Comparison of ENCODE assay signal across 8 mouse cellular contexts in the genomic region with DNA sequence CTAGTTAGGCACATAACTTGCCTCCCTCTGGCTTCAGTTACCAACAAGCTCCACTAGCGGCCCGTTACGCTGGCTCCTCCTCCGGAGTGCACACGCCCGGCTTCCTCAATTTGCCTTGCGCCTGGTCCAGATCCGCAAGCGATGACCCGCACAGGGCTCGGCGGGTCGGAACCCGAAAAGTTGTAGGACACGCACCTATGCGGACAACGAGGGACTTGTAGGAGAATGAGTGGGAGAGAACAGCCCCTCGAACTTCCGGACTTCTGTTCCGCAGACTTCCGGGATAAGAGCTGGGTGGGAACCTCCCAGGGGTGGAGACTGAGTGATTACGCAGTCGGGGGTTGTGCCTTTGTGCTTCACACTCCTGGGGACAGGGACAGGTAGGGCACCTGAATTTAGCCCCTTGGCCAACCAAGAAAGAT. TPM values are rescaled to one million over a fixed set of nuclear protein-coding genes. Genes with fewer than 3 reads are reported as not detected.
DNase-seq lines count a peak whose midpoint lies in the region; ATAC-seq lines count a peak whose summit lies in the region.

A gene (minus strand): TSS at position 305 of the 422 bp plus-strand sequence.

- ATAC-seq in heart, embryonic 13.5 days (ENCODE audit: extremely low read depth, insufficient number of reproducible peaks, low FRiP score, low TSS enrichment), result peak; percentile 71
- peak; percentile 91 for ATAC-seq in liver, embryonic 12.5 days
- peak; percentile 90 for ATAC-seq in stomach, embryonic 14.5 days (ENCODE audit: insufficient number of reproducible peaks, insufficient read depth, low FRiP score, low read depth)

- peak within 1 kb of the TSS; percentile 89 for H3K4me2 ChIP-seq in heart, embryonic 13.5 days
- H3K4me2 ChIP-seq in liver, embryonic 12.5 days, result peak within 1 kb of the TSS; percentile 88
- peak within 1 kb of the TSS; percentile 75 for H3K4me2 ChIP-seq in stomach, embryonic 14.5 days (replicated peaks; ENCODE audit: low read depth, low read length)

- WGBS in heart, embryonic 13.5 days, result under 1% methylated on average over 23 of the region's 23 CpGs
- WGBS in liver, embryonic 12.5 days (ENCODE audit: insufficient replicate concordance), result 3% methylated on average over 23 of the region's 23 CpGs
- under 1% methylated on average over 23 of the region's 23 CpGs for WGBS in stomach, embryonic 14.5 days

- peak within 1 kb of the TSS; percentile 86 for H3K4me3 ChIP-seq in brown adipose tissue, adult 24 weeks (ENCODE audit: insufficient read depth, low read depth, low read length)
- H3K4me3 ChIP-seq in heart, embryonic 13.5 days, result peak within 1 kb of the TSS; percentile 72
- H3K4me3 ChIP-seq in liver, embryonic 12.5 days, result peak within 1 kb of the TSS; percentile 83
- peak within 1 kb of the TSS; percentile 67 for H3K4me3 ChIP-seq in stomach, embryonic 14.5 days (ENCODE audit: low read depth, low read length)

- peaks cover 34% of the 10 kb centered on the region for H3K36me3 ChIP-seq in heart, embryonic 13.5 days
- peaks cover 38% of the 10 kb centered on the region for H3K36me3 ChIP-seq in liver, embryonic 12.5 days
- peaks cover 21% of the 10 kb centered on the region for H3K36me3 ChIP-seq in stomach, embryonic 14.5 days (ENCODE audit: control insufficient read depth, insufficient read depth, low read length)

- peak within 1 kb of the TSS; percentile 89 for H3K27ac ChIP-seq in brown adipose tissue, adult 24 weeks (replicated peaks; ENCODE audit: low read depth, low read length)
- H3K27ac ChIP-seq in heart, embryonic 13.5 days (replicated peaks), result peak within 1 kb of the TSS; percentile 83
- H3K27ac ChIP-seq in liver, embryonic 12.5 days, result peak within 1 kb of the TSS; percentile 87
- peak within 1 kb of the TSS; percentile 72; the same call in 1 of the 2 replicates for H3K27ac ChIP-seq in stomach, embryonic 14.5 days (ENCODE audit: low read length)

- peak within 1 kb of the TSS; percentile 87 for H3K9ac ChIP-seq in heart, embryonic 13.5 days
- peak within 1 kb of the TSS; percentile 85 for H3K9ac ChIP-seq in liver, embryonic 12.5 days
- peak within 1 kb of the TSS; percentile 47 for H3K9ac ChIP-seq in stomach, embryonic 14.5 days (replicated peaks; ENCODE audit: low read depth, low read length)

- DNase-seq in CD8-positive naive resting alpha-beta T cell, adult 2 months (ENCODE audit: low read depth in 2 of 2, low spot score in 2 of 2), result peak; percentile 71 to 81
- DNase-seq in fibroblast of lung, adult 2 months (ENCODE audit: low read depth), result peak; percentile 65
- peak; percentile 84 for DNase-seq in kidney, postnatal 10 days
- DNase-seq in naive thymus-derived CD4-positive, alpha-beta T cell, adult 2 months (ENCODE audit: low read depth), result peak; percentile 93

- H3K9me3 ChIP-seq in heart, embryonic 13.5 days, result no peaks in the 10 kb centered on the region
- H3K9me3 ChIP-seq in liver, embryonic 12.5 days (replicated peaks), result no peaks in the 10 kb centered on the region
- H3K9me3 ChIP-seq in stomach, embryonic 14.5 days (ENCODE audit: control insufficient read depth, low read depth, low read length), result no peaks in the 10 kb centered on the region

- H3K27me3 ChIP-seq in heart, embryonic 13.5 days (replicated peaks), result no peaks in the 10 kb centered on the region
- H3K27me3 ChIP-seq in liver, embryonic 12.5 days (replicated peaks), result no peaks in the 10 kb centered on the region
- no peaks in the 10 kb centered on the region for H3K27me3 ChIP-seq in stomach, embryonic 14.5 days (ENCODE audit: control insufficient read depth, insufficient read depth, low read length)

- H3K4me1 ChIP-seq in brown adipose tissue, adult 24 weeks (ENCODE audit: control insufficient read depth, insufficient read depth, insufficient read length, low read length), result peaks cover 2% of the 10 kb centered on the region; the same call in 1 of the 2 replicates
- peaks cover 41% of the 10 kb centered on the region for H3K4me1 ChIP-seq in heart, embryonic 13.5 days
- H3K4me1 ChIP-seq in liver, embryonic 12.5 days, result peaks cover 65% of the 10 kb centered on the region
- peaks cover 15% of the 10 kb centered on the region for H3K4me1 ChIP-seq in stomach, embryonic 14.5 days (ENCODE audit: control insufficient read depth, insufficient read depth, low read length)

RNA-seq across cellular contexts. Expression of the gene that starts here (rescaled TPM):
- polyA plus RNA-seq in brown adipose tissue, adult 24 weeks (2012; ENCODE audit: insufficient read depth, insufficient read length, missing spikeins), result 5.0 and 8.2 TPM in 2 replicates
- polyA plus RNA-seq in heart, embryonic 13.5 days (2015; fragmentation: Nextera tagmentation; extraction: Ambion mirVana), result 21.5 and 21.6 TPM in 2 replicates
- polyA plus RNA-seq in liver, embryonic 12.5 days (2016; fragmentation: Nextera tagmentation; extraction: Ambion mirVana), result 22.4 and 25.2 TPM in 2 replicates
- 36.9 and 40.6 TPM in 2 replicates for polyA plus RNA-seq in stomach, embryonic 14.5 days (2014; fragmentation: Nextera tagmentation; extraction: Ambion mirVana)

Comparison
In these comparisons a context has a peak if more than half of its experiments do, and no peak if none do; other contexts are left out.
1. Peak in every context shown above with its lines: DNase-seq, ATAC-seq, H3K4me3 ChIP-seq and H3K27ac ChIP-seq.